Mouse (Mus musculus): Measurements from ENCODE around the gene Flnb.

GRCm38 (mm10) chr14:7855501-7855900 is 37.7 kb downstream of the Flnb start:
- TF ChIP-seq CTCF (IDR thresholded peaks at IDR 0.05; ENCODE audit: control insufficient read depth, insufficient read depth, insufficient replicate concordance, low read depth, low read length) (no peak), POLR2A (IDR thresholded peaks at IDR 0.05; ENCODE audit: control insufficient read depth, low read depth, low read length) (no peak)
